Mouse (Mus musculus) midbrain, embryonic 15.5 days (tissue): ENCODE measurements at regions not wholly inside any gene's neighbourhood (a gene's known extent, or its start where the extent isn't known, plus 50 kb on each side); places are given as distances from the start of the nearest gene placed in this dataset.
"Not testable (repeated sequence)": the region's sequence is repeated elsewhere in the genome, so short reads cannot be mapped to it uniquely, and the experiment has no call there.

Experiments used
- ATAC-seq: fragments of 200-750 bp; cut with Nextera tagmentation; replicated peaks from 2 replicates; pipeline ENCODE4 v1.8.0; 2017; ENCODE audit warnings: moderate TSS enrichment
- H3K27ac ChIP-seq: fragments of 300-500 bp; sonication (generic); 2 replicates; pipeline ENCODE4 v1.5.1; 2015; ENCODE audit warnings: mild to moderate bottlenecking, inconsistent platforms
- H3K27me3 ChIP-seq: fragments of 300-500 bp; sonication (generic); replicated peaks from 2 replicates; pipeline ENCODE4 v1.6.1; 2015; ENCODE audit warnings: inconsistent platforms
- H3K36me3 ChIP-seq: fragments of 300-500 bp; sonication (generic); replicated peaks from 2 replicates; pipeline ENCODE4 v1.6.1; 2015; ENCODE audit warnings: inconsistent platforms
- H3K4me1 ChIP-seq: fragments of 300-500 bp; sonication (generic); 2 replicates; pipeline ENCODE4 v1.6.1; 2015; ENCODE audit warnings: inconsistent platforms
- H3K4me2 ChIP-seq: fragments of 300-500 bp; sonication (generic); 2 replicates; pipeline ENCODE4 v1.6.1; 2015; ENCODE audit warnings: inconsistent platforms, mild to moderate bottlenecking, moderate library complexity
- H3K4me3 ChIP-seq: fragments of 300-500 bp; sonication (generic); 2 replicates; pipeline ENCODE4 v1.5.1; 2015; ENCODE audit warnings: mild to moderate bottlenecking, inconsistent platforms
- H3K9ac ChIP-seq: fragments of 300-500 bp; sonication (generic); 2 replicates; pipeline ENCODE4 v1.6.1; 2015; ENCODE audit warnings: mild to moderate bottlenecking, inconsistent platforms
- H3K9me3 ChIP-seq: fragments of 300-500 bp; sonication (generic); 2 replicates; pipeline ENCODE4 v1.6.1; 2016; ENCODE audit warnings: inconsistent platforms
- WGBS: fragments of 180-500 bp; shearing (Covaris S2); methylation state at CpG from one replicate; pipeline ENCODE4 v1.1.7; 2015; ENCODE audit warnings: mixed read lengths; 5-methylcytosine and 5-hydroxymethylcytosine counted together

DNA sequence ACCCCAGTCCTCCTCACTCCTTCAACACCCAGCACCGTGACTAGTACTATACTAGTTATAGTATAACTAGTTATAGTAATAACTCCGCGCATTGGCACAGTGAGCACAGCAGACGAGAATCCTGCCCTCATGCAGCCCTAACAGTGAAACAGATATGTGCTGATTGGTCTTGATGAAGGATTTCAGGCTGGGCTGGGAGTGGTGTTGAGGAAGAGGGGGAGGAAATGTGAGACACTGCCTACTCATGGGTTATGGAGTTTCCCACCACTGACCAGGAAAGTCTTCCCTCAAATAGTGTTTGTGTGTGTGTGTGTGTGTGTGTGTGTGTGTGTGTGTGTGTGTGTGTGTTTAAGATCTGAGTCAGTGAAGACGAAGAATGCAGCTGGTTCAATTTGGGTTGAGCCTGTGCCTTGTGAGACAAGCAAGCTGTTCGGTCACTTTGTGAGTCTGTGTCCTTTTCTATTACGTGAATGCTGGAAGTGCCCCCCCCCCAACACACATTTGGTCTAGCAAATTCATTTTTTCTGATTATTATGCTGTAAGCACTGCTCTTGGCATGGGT is 185.9 kb upstream of the Kit start:
- no peak overlapping the region for H3K4me2 ChIP-seq
- WGBS, result 86% methylated on average over 7 of the region's 7 CpGs
- H3K4me3 ChIP-seq, result no peak overlapping the region
- H3K9me3 ChIP-seq, result no peaks in the 10 kb centered on the region
- no peak overlapping the region for H3K9ac ChIP-seq
- H3K27me3 ChIP-seq, result no peaks in the 10 kb centered on the region
- no peaks in the 10 kb centered on the region for H3K36me3 ChIP-seq
- no peak overlapping the region for H3K27ac ChIP-seq
- H3K4me1 ChIP-seq, result peaks cover 6% of the 10 kb centered on the region; the same call in 1 of the 2 replicates
- no peak for ATAC-seq

DNA sequence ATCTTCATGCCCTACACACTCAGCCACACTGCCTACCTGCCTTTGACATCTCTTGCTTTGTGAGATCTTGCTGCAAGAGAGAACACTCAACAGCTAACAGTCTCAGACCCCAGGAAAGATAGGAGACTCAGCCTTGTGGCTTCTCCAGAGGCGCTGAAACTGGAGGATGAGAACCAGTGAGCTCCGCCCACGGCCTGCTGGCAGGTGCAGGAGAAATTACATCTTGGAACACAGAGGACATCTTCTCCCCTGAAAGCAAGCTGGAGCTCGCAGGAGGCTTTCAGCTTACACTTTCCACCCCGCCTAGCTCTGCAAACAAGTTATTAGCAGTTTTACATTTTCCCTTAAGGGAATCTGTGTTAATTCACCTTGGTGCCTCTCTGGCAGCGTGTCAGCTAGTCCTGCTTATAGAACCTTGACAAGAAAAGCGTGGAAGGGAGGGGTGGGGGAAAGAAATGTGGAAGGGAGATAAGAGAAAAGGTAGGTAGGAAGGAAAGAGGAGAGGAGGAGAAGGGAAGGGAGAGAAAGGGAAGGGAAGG is 185.2 kb upstream of the Kit start:
- H3K4me3 ChIP-seq, result no peak overlapping the region
- ATAC-seq, result no peak
- H3K27ac ChIP-seq, result no peak overlapping the region
- peaks cover 6% of the 10 kb centered on the region; the same call in 1 of the 2 replicates for H3K4me1 ChIP-seq
- no peak overlapping the region for H3K4me2 ChIP-seq
- no peaks in the 10 kb centered on the region for H3K9me3 ChIP-seq
- H3K36me3 ChIP-seq, result no peaks in the 10 kb centered on the region
- no peak overlapping the region for H3K9ac ChIP-seq
- 59% methylated on average over 7 of the region's 7 CpGs for whole genome bisulfite sequencing
- H3K27me3 ChIP-seq, result no peaks in the 10 kb centered on the region

DNA sequence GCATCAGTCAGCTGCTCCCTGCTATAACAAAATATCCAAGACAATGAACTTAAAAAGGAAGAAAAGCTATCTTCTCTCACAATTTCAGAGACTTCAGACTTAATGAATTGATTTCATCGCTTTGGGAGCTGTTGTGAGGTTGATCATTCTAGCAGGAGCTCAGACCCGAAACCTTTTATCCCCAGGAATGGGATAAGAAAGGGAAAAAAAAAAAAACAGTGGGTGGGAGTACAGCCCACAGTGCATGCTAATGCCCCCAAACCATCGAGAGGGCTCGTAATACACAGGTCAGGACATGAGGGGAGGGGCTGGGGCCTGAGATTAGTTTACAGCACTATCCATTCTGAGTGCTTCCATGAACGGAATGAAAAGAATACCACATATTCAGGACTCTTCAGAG is 175.9 kb upstream of the Kit start:
- 62% methylated on average over 5 of the region's 5 CpGs for WGBS
- no peaks in the 10 kb centered on the region for H3K9me3 ChIP-seq

DNA sequence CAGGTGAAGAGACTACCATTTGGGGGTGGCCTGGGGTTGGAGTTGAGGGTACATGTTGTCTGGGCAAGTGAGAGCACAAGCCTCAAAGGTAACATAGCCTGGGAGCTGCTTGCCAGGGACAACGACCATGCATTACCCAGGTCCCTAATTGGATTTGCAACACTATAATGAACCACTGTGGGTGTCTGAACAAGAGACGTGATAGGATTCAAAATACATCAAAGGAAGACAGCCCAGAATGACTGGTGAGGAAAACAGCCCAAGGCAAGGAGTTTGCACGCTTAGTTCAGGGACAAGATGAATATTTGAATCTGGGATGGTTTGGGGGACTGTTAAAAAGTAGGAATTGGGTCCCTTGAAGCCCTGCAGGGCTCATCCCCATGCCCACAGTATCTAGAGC is 173.0 kb upstream of the Kit start:
- H3K9me3 ChIP-seq, result no peaks in the 10 kb centered on the region
- ATAC-seq, result peak; percentile 50
- WGBS, result 10% methylated on average over 3 of the region's 3 CpGs

More for the DNA sequence above, 175.9 kb upstream of the Kit start:
- no peaks in the 10 kb centered on the region; the same call in none of the 2 replicates for H3K27me3 ChIP-seq
- H3K9ac ChIP-seq, result no peak overlapping the region
- no peak for ATAC-seq
- H3K27ac ChIP-seq, result no peak overlapping the region
- H3K4me1 ChIP-seq, result peaks cover 6% of the 10 kb centered on the region; the same call in 1 of the 2 replicates
- H3K36me3 ChIP-seq, result no peaks in the 10 kb centered on the region
- no peak overlapping the region for H3K4me2 ChIP-seq
- H3K4me3 ChIP-seq, result no peak overlapping the region

DNA sequence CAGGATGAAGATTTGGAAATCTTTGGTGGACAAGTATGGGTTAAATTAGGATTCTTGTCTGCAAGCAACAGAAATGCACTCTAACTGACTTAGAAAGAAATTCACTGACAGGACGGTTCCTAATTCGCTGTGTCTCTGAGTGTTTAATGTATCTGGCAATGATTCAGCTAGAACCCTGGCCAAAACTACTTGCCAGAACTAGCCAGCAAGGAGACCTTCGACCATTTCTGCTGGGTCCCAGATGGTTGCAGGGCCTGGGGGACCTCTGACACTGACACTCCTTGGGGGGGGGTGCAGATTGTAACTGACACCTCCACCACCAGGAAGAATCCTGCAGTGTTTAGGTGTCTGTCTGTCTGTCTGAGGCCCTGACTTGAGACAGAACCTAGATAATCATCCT is 172.1 kb upstream of the Kit start:
- Histone ChIP-seq H3K4me2 (no peak overlapping the region), H3K9me3 (no peaks in the 10 kb centered on the region), H3K36me3 (no peaks in the 10 kb centered on the region), H3K4me1 (peaks cover 15% of the 10 kb centered on the region; the same call in 1 of the 2 replicates), H3K9ac (no peak overlapping the region), H3K27me3 (no peaks in the 10 kb centered on the region; the same call in none of the 2 replicates), H3K27ac (no peak overlapping the region), H3K4me3 (no peak overlapping the region)
- ATAC-seq, result no peak
- WGBS, result 69% methylated on average over 3 of the region's 3 CpGs

More for the DNA sequence above, 173.0 kb upstream of the Kit start:
- no peaks in the 10 kb centered on the region; the same call in none of the 2 replicates for H3K27me3 ChIP-seq
- H3K4me1 ChIP-seq, result peaks cover 15% of the 10 kb centered on the region; the same call in 1 of the 2 replicates
- H3K27ac ChIP-seq, result no peak overlapping the region
- H3K4me2 ChIP-seq, result no peak overlapping the region
- no peak overlapping the region for H3K9ac ChIP-seq
- H3K4me3 ChIP-seq, result no peak overlapping the region
- H3K36me3 ChIP-seq, result no peaks in the 10 kb centered on the region

DNA sequence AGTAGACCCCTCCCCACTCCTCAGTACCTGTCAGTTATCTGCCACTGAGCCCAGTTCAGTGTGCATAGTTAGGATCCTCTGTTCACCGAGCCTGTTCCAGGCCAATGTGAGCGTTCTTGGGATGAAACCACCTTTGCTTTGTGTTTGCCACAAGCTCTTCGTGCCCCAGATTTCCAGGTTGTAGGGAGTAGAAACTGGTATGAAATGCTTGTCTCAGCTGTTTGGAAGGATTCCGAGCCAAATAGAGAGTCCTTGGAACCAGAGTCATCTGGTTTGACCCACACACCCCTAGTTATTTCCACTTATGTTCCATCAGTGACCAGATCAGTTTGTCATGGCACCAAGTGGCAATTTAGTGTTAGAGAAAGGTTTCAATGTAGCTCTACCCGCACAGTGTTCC is 171.2 kb upstream of the Kit start:
- H3K36me3 ChIP-seq, result no peaks in the 10 kb centered on the region
- H3K4me2 ChIP-seq, result no peak overlapping the region
- no peaks in the 10 kb centered on the region for H3K9me3 ChIP-seq
- no peak overlapping the region for H3K27ac ChIP-seq
- H3K4me3 ChIP-seq, result no peak overlapping the region
- 90% methylated on average over 5 of the region's 5 CpGs for WGBS
- ATAC-seq, result no peak
- peaks cover 15% of the 10 kb centered on the region; the same call in 1 of the 2 replicates for H3K4me1 ChIP-seq
- H3K9ac ChIP-seq, result no peak overlapping the region
- H3K27me3 ChIP-seq, result no peaks in the 10 kb centered on the region; the same call in none of the 2 replicates

DNA sequence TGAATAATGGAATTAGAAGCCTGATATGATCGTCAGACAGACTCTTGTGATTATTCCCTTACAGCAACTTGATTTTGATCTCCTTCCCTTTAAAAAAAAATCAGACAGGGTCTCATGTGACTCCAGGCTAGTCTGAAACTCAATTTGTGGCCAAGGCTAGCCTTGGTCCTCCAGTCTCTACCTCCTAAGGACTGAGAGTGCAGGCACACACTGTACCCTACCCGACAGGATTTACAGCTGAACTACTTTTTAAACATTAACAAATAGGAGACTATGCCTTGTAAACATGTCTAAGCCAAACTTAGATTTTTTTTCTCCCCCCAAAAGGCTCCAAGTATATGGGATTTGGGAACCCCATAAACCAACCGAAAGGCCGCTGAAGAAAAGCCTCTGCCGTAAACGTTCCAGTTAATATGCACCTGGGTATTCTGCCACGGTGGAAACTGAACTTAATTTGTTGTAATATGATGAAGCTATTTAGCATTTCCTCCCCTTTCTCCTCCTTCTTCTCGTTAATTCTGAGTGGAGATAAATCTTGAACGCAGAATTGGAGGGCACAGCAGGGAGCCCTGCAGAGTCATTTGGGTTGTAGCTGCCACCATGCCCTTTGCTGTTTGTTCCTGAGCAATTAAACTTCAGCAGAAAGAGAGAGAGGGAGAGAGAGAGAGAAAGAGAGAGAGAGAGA is 170.0 kb upstream of the Kit start:
- Histone ChIP-seq H3K36me3 (no peaks in the 10 kb centered on the region), H3K9ac (no peak overlapping the region), H3K27ac (no peak overlapping the region), H3K4me1 (peaks cover 15% of the 10 kb centered on the region; the same call in 1 of the 2 replicates), H3K9me3 (no peaks in the 10 kb centered on the region), H3K4me3 (no peak overlapping the region), H3K4me2 (no peak overlapping the region), H3K27me3 (no peaks in the 10 kb centered on the region; the same call in none of the 2 replicates)
- ATAC-seq, result no peak
- WGBS, result 42% methylated on average over 9 of the region's 9 CpGs

DNA sequence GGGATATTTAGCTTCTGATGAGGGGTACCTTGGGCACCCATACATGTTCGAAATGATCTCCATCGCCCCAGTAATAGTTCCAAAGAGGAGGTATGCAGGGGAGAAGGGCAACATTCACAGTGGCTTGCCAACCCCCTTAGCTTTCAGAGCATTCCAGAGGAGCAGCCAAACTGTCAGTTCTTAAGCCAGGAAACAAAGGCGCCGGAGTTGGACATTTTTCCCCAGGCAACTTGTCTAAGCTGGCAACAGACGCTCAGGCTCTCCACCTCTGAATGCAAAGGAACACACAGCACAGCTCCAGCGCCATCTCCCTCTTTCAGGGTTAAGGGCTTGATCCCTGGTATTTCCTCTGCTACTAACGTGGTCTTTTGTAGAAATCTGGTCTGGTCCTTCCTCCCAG is 169.2 kb upstream of the Kit start:
- H3K4me2 ChIP-seq, result no peak overlapping the region
- H3K27me3 ChIP-seq, result no peaks in the 10 kb centered on the region; the same call in none of the 2 replicates
- 29% methylated on average over 7 of the region's 7 CpGs for WGBS
- peaks cover 19% of the 10 kb centered on the region for H3K4me1 ChIP-seq
- no peak overlapping the region for H3K27ac ChIP-seq
- no peak overlapping the region for H3K4me3 ChIP-seq
- no peak overlapping the region for H3K9ac ChIP-seq
- no peak for ATAC-seq
- H3K9me3 ChIP-seq, result no peaks in the 10 kb centered on the region
- no peaks in the 10 kb centered on the region for H3K36me3 ChIP-seq

DNA sequence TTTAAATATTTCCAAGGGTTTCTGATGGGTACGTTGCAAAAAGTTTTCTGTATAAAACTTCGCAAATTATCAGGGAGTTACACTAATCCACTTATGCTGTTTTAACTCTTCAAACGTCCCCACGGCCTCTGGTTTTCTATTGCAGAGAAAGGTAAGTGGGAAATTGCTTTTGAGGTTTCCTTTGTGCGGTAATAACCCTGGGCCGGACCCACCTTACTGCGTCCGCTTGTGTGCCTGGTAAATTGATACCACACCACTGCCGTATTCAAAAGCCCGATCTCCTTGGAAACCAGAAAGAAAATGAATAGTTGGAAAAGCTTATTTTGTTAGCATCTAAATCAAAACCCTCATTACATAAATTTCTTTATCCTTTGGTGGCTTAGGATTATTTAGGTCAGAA is 167.0 kb upstream of the Kit start:
- Histone ChIP-seq H3K4me3 (no peak overlapping the region), H3K9me3 (no peaks in the 10 kb centered on the region), H3K36me3 (no peaks in the 10 kb centered on the region), H3K27me3 (no peaks in the 10 kb centered on the region; the same call in 1 of the 2 replicates), H3K27ac (no peak overlapping the region), H3K4me1 (peaks cover 15% of the 10 kb centered on the region), H3K4me2 (no peak overlapping the region), H3K9ac (no peak overlapping the region)
- no peak for ATAC-seq
- 28% methylated on average over 10 of the region's 10 CpGs for WGBS

DNA sequence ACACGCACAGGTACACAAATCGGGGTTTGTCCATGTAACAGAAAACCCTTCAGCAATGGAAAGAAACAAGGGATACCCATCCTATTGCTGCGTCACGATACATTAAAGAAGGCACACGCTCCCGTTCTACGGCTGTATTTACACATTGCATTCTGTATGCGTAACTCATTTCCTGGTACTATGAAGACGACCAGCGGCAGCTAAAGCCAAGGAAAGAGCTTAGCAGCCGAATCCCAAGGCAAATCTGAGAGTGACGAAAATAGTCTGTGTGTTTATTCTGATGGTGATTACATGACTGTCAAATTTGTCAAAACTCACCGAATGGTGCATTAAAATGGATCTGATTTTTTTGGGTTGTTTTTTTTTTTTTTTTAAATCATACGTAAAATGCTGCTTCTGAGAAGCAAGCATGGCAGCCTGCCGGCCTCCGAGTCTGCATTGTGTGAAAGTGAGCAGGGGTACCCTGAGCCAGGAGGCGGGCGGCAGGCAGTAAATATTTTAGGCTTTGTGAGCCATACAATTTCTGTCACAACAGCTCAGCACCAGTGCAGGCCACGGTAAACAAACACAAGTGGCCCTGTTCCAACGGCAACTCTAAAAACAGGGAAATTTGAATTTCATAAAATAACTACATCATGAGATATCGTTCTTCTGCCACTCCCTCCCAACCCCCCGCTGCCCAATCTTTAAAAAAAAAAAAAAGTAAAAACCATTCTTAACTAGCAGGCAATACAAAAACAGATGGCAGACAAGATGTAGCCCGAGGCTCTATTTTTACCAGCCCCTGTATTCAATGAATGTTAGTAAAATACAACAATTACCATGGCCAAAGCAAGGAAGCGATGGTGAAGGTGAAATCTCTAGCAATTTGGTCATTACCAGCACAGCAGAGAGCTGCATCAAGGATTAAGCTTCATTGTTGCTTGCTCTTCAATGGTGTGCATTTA is 164.2 kb upstream of the Kit start:
- Histone ChIP-seq H3K9ac (no peak overlapping the region), H3K4me2 (peak overlapping the region; percentile 11; the same call in 1 of the 2 replicates)

DNA sequence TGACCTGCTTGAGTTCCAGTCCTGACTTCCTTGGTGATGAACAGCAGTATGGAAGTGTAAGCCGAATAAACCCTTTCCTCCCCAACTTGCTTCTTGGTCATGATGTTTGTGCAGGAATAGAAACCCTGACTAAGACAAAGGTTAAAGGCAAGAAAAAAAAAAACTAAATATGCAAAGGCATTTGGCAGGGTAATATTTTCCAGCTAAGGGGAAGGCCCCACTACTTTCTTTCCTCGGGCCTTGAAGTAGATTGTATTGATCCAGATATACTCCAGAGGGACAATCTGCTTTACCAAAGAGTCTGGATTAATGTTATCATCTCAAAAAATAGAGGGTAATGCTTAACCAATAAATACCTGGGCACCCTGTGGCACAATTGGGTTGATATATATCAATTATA is 155.4 kb upstream of the Kit start:
- not testable (repeated sequence) for H3K9me3 ChIP-seq, H3K9ac ChIP-seq, ATAC-seq, H3K27me3 ChIP-seq, H3K36me3 ChIP-seq, H3K4me3 ChIP-seq, H3K4me2 ChIP-seq, H3K4me1 ChIP-seq, H3K27ac ChIP-seq
- WGBS, result 90% methylated on average over 2 of the region's 2 CpGs

More for the DNA sequence above, 164.2 kb upstream of the Kit start:
- no peak for ATAC-seq
- H3K9me3 ChIP-seq, result no peaks in the 10 kb centered on the region
- H3K27ac ChIP-seq, result no peak overlapping the region
- H3K4me3 ChIP-seq, result no peak overlapping the region
- no peaks in the 10 kb centered on the region; the same call in 1 of the 2 replicates for H3K27me3 ChIP-seq
- H3K36me3 ChIP-seq, result no peaks in the 10 kb centered on the region
- peaks cover 4% of the 10 kb centered on the region; the same call in 1 of the 2 replicates for H3K4me1 ChIP-seq
- 71% methylated on average over 24 of the region's 24 CpGs for WGBS

DNA sequence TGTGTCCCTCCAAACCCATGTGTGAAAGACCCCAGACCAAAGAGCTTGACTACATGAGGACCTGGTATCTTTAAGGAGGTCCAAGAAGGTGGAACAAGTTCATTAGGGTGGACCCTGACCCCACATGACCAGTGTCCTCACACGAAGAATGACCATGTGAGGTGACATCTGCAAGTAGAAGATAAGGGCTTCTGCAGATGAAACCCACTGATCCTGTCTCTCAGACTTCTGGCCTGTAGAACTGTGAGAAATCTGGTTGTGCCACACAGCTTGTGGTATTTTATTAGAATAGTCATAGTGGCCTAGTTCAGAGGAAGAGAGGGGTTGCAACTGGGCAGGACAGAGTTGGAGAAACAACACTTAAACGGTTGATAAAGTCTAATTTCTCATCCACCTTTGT is 141.8 kb upstream of the Kit start:
- no peaks in the 10 kb centered on the region for H3K27me3 ChIP-seq
- no peak overlapping the region for H3K4me3 ChIP-seq
- H3K4me1 ChIP-seq, result 0 out of 2 replicates have a peak, but pooled peaks cover 3% of the 10 kb centered on the region
- WGBS, result 94% methylated on average over 2 of the region's 2 CpGs
- H3K27ac ChIP-seq, result no peak overlapping the region
- ATAC-seq, result no peak
- no peak overlapping the region for H3K4me2 ChIP-seq
- H3K36me3 ChIP-seq, result no peaks in the 10 kb centered on the region
- no peaks in the 10 kb centered on the region for H3K9me3 ChIP-seq
- H3K9ac ChIP-seq, result no peak overlapping the region
